Mouse (Mus musculus) MEL (cell line): ENCODE results near the gene Hmbs.

Source experiments
- CHD2 ChIP-seq: IDR thresholded peaks from 2 replicates; pipeline ENCODE4 v1.6.1; 2011; ENCODE audit warnings: low read length, improper control_type of control experiment
- CTCF ChIP-seq, 3 experiments: IDR thresholded peaks in 2 of 3; conservative IDR thresholded peaks in 1 of 3; 2 replicates each; pipeline ENCODE4 v1.5.1; 2011 to 2012; ENCODE audit warnings: low read length in 3 of 3, low read depth in 2 of 3, mild to moderate bottlenecking in 2 of 3, improper control_type of control experiment in 1 of 3, inconsistent platforms in 1 of 3, mixed read lengths in 1 of 3, moderate library complexity in 1 of 3; ENCODE audit not compliant: control insufficient read depth in 1 of 3, insufficient read depth in 1 of 3, poor library complexity in 1 of 3, severe bottlenecking in 1 of 3
- EP300 ChIP-seq, 2 experiments: IDR thresholded peaks; 2 replicates each; pipeline ENCODE4 v1.6.1; 2011; ENCODE audit warnings: improper control_type of control experiment in 2 of 2, low read length in 2 of 2, low read depth in 1 of 2, mild to moderate bottlenecking in 1 of 2
- GATA1 ChIP-seq: IDR thresholded peaks from 2 replicates; pipeline ENCODE4 v1.6.1; 2011; ENCODE audit warnings: low read depth, low read length, improper control_type of control experiment
- POLR2A ChIP-seq, 2 experiments: IDR thresholded peaks; 2 replicates each; pipeline ENCODE4 v1.6.1; 2011 to 2012; ENCODE audit warnings: low read length in 2 of 2, mild to moderate bottlenecking in 2 of 2, control low read depth in 1 of 2, improper control_type of control experiment in 1 of 2, low read depth in 1 of 2, moderate library complexity in 1 of 2; ENCODE audit not compliant: control insufficient read depth in 1 of 2, insufficient read depth in 1 of 2, poor library complexity in 1 of 2
- POLR2AphosphoS5 ChIP-seq: IDR thresholded peaks from 2 replicates; pipeline ENCODE4 v1.6.1; 2012; ENCODE audit warnings: low read depth, borderline replicate concordance, mild to moderate bottlenecking, inconsistent platforms, low read length, moderate library complexity, mixed read lengths
- USF1 ChIP-seq: IDR thresholded peaks from 2 replicates; pipeline ENCODE4 v1.6.1; 2014; ENCODE audit warnings: low read depth, mild to moderate bottlenecking, inconsistent platforms, low read length, improper control_type of control experiment, moderate library complexity

GRCm38 (mm10) chr9:44357207-44357606, 13.2 kb upstream of the Hmbs start:
- TF ChIP-seq CTCF (IDR thresholded peaks at IDR 0.05 in 2 of 3, conservative IDR thresholded peaks at IDR 0.05 in 1 of 3; ENCODE audit: control insufficient read depth in 1 of 3, insufficient read depth in 1 of 3, low read depth in 2 of 3, low read length in 3 of 3, poor library complexity in 1 of 3, severe bottlenecking in 1 of 3) (peak; percentile 26 to 74 (median 54); a peak in 5 of 6 replicates), EP300 (IDR thresholded peaks at IDR 0.05; ENCODE audit: low read depth in 1 of 2, low read length in 2 of 2) (no peak), POLR2A (IDR thresholded peaks at IDR 0.05; ENCODE audit: control insufficient read depth in 1 of 2, insufficient read depth in 1 of 2, low read depth in 1 of 2, low read length in 2 of 2, poor library complexity in 1 of 2) (no peak), CHD2 (no peak), POLR2AphosphoS5 (no peak), USF1 (no peak), GATA1 (no peak)
